Mouse (Mus musculus): Measurements from ENCODE around the gene Rassf3. TPM values are rescaled to one million over a fixed set of nuclear protein-coding genes. Genes with fewer than 3 reads are reported as not detected.
A peak's percentile ranks its signal among the peaks of the same experiment; 100 is the strongest.

The Rassf3 gene
- 4.2 and 4.6 TPM in 2 replicates for polyA plus RNA-seq (2015; fragmentation: Nextera tagmentation; extraction: Ambion mirVana)

DNA sequence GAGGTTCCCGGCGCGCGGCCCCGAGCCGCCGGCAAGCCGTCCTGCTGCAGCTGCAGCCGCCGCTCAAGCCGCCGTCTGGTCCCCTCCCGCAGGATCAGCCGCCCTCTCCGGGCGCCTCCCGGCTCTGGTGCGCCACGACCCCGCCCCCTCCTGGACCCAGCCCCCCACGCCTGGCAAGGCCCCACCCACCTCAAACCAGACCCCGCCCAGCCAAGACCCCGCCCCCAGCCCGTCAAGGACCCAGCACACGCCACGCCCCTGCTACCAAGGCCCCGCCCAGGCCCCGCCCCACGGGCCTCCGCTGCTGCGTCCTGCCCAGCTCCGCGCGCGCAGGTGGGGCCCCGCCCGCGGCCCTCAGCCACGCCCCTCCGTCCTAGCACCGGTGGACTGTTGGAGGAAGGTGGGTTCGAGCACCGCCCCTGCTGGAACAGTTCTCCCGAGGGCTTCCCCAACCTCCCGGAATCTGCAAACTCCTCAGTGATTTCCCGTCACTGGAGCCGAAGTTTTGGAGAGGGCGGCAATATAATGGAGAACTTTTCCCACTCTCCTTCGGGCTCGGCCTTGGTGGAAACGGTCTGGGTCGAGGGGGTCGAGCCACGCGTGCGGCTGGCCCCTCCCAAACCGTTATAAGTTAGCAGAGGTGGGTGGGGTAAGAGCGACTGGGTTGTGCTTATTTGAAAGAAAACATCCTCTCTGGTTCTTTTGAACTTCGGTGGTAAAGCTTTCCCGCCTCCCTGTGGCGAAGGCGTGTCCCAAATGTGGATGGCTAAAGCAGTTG is at the start of gene Rassf3:
Gene Rassf3 (minus strand): TSS at position 158 of the 778 bp plus-strand sequence.
- H3K9me3 ChIP-seq (replicated peaks; ENCODE audit: control insufficient read depth, low read length, poor library complexity, severe bottlenecking): no peaks in the 10 kb centered on the region
- peak; percentile 89 for ATAC-seq
- peaks cover 10% of the 10 kb centered on the region for H3K27me3 ChIP-seq (ENCODE audit: control insufficient read depth, insufficient read depth, low read depth, low read length)
- H3K4me3 ChIP-seq (ENCODE audit: low read depth, low read length): peak within 1 kb of the TSS; percentile 69
- peak within 1 kb of the TSS; percentile 26 for H3K27ac ChIP-seq (ENCODE audit: low read length)
- H3K36me3 ChIP-seq (ENCODE audit: control insufficient read depth, insufficient read depth, low read length): no peaks in the 10 kb centered on the region
- peaks cover 19% of the 10 kb centered on the region for H3K4me1 ChIP-seq (ENCODE audit: control insufficient read depth, insufficient read depth, low read length)
- WGBS: 1% methylated on average over 53 of the region's 62 CpGs
- peak within 1 kb of the TSS; percentile 96 for H3K4me2 ChIP-seq (ENCODE audit: low read length)
- peak within 1 kb of the TSS; percentile 67 for H3K9ac ChIP-seq (ENCODE audit: low read depth, low read length)

DNA sequence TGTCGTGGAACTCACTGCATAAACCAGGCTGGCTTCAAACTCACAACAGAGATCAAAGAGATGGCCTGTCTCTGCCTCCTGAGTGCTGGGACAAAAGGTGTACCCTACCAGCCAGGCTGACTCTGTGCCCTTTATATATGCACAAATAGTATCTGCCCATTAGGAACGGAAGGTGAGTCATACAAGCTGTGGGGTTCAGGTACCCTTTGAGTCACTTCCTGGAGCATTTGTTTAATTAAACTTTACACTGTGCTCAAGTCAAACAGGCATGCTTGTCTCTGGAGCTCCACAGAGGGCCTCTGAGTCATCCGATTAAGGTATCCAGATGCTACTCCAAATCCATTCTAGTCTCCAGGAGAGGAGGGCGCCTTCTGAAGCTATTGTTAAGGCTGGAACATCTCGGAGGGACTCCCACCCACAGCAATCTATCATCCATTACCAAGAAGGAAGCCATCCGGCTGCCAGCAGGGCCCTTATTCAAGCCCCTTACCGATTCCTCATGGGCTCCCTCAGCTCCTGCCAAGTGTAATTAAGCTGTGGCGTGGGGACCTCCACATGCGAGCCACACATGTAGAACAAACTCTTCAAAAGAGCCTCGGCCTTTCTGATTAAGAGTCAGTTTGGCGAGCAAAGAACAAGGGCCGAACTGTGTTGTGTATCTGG is 44.9 kb upstream of the Rassf3 start:
- no peaks in the 10 kb centered on the region for H3K27me3 ChIP-seq (ENCODE audit: control insufficient read depth, insufficient read depth, low read depth, low read length)
- no peaks in the 10 kb centered on the region for H3K9me3 ChIP-seq (replicated peaks; ENCODE audit: control insufficient read depth, low read length, poor library complexity, severe bottlenecking)
- ATAC-seq: no peak
- no peaks in the 10 kb centered on the region for H3K4me1 ChIP-seq (ENCODE audit: control insufficient read depth, insufficient read depth, low read length)
- H3K27ac ChIP-seq (ENCODE audit: low read length): no peak overlapping the region
- WGBS: 20% methylated on average over 12 of the region's 12 CpGs
- H3K4me3 ChIP-seq (ENCODE audit: low read depth, low read length): no peak overlapping the region
- no peaks in the 10 kb centered on the region for H3K36me3 ChIP-seq (ENCODE audit: control insufficient read depth, insufficient read depth, low read length)
- no peak overlapping the region for H3K9ac ChIP-seq (ENCODE audit: low read depth, low read length)
- no peak overlapping the region for H3K4me2 ChIP-seq (ENCODE audit: low read length)

DNA sequence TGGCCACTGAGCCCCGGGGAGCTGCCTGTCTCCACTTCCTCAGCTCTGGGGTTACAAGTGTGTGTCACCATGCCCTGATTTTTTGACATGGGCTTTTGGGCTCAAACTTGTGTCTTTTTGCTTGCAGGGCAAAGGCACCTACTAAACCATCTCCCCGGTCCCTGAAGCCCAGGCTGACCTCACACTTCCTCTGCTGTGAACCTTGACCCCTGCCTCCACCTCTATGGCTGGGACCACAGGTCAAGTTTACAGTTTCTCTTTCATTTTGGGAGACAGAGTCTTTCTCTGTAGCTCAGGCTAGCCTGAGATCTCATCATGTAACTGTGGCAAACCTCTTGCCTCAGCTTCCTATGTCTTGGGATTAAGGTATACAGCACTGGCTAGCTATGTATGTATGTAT is 43.6 kb upstream of the Rassf3 start:
- H3K4me2 ChIP-seq (ENCODE audit: low read length): no peak overlapping the region
- no peak overlapping the region for H3K9ac ChIP-seq (ENCODE audit: low read depth, low read length)
- no peak overlapping the region for H3K27ac ChIP-seq (ENCODE audit: low read length)
- ATAC-seq: no peak
- no peaks in the 10 kb centered on the region for H3K9me3 ChIP-seq (replicated peaks; ENCODE audit: control insufficient read depth, low read length, poor library complexity, severe bottlenecking)
- H3K27me3 ChIP-seq (ENCODE audit: control insufficient read depth, insufficient read depth, low read depth, low read length): no peaks in the 10 kb centered on the region
- H3K4me1 ChIP-seq (ENCODE audit: control insufficient read depth, insufficient read depth, low read length): no peaks in the 10 kb centered on the region
- WGBS: 69% methylated on average over 2 of the region's 2 CpGs
- no peaks in the 10 kb centered on the region for H3K36me3 ChIP-seq (ENCODE audit: control insufficient read depth, insufficient read depth, low read length)
- no peak overlapping the region for H3K4me3 ChIP-seq (ENCODE audit: low read depth, low read length)

DNA sequence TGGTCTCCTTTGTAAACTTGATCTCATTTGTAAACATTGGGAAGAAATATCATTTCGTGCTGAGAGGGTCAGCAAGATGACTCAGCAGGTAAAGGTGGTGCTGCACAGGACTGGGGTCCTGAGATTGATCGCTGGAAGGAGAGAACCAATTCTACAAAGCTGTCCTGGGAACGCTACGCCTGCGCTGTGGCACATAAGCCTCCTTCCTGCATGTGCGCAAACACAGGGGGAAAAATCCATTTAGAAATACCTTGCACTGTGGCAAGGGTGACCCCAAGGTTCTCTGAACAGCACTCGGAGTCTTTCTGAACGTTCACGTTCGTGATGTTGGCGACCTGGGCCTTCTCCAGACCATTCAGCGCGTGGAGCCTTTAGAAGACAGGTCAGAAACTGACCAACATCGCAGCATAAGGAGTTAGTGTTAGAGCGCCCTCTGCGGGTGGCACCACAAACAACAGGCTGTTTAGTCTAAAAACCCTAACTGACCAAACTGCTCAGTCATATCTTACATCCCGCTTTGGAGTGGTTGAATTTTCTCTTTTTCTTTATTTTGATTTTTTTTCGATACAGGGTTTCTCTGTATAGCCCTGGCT is 40.0 kb upstream of the Rassf3 start:
- 30% methylated on average over 18 of the region's 18 CpGs for WGBS
- Histone ChIP-seq H3K36me3 (ENCODE audit: control insufficient read depth, insufficient read depth, low read length) (no peaks in the 10 kb centered on the region), H3K4me3 (ENCODE audit: low read depth, low read length) (no peak overlapping the region), H3K9ac (ENCODE audit: low read depth, low read length) (no peak overlapping the region), H3K27ac (ENCODE audit: low read length) (no peak overlapping the region), H3K4me1 (ENCODE audit: control insufficient read depth, insufficient read depth, low read length) (no peaks in the 10 kb centered on the region), H3K4me2 (ENCODE audit: low read length) (no peak overlapping the region), H3K27me3 (ENCODE audit: control insufficient read depth, insufficient read depth, low read depth, low read length) (no peaks in the 10 kb centered on the region), H3K9me3 (replicated peaks; ENCODE audit: control insufficient read depth, low read length, poor library complexity, severe bottlenecking) (no peaks in the 10 kb centered on the region)
- ATAC-seq: no peak

DNA sequence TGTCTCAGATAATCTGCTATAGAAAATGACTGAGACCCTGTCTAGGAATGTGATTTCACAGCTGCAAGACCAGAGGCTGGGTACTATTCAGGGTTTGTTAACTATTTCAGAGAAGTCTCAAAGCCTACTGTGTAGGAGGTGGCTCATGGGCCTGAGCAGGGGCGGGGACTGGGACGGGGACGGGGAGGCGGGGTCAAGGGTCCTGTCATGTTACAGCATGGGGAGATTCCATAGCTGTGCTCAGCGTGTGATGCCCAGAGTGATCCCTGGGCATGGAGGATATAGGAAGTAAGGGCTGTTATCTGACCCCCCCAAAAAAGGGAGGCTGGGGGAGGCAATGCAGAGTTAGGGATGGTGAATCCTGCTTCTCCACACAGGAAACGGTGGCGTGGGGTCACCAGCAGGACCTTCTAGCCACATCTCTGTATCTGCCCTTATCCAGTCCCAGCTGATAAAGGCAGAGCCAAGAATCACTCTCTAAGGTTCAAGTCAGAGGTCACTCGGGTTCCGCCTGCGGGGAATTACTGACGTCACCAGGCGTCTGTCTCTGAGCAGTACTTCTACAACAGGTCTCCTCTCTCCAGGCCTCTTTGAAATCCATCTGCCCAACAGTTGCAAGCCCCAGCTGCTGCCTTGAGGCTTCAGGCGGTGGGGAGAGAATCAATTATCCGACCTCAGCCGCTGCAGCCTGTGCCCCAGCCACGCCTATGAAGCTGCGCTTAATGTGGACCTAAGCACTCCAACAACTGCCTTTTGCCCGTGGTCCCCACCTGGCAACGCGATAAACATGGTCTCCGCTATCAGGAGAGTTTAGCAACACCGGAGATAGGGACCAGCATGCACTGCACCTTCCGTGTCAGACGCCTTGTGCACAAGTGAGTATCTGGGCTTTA is 33.9 kb upstream of the Rassf3 start:
- no peak overlapping the region for H3K4me2 ChIP-seq (ENCODE audit: low read length)
- no peak for ATAC-seq

DNA sequence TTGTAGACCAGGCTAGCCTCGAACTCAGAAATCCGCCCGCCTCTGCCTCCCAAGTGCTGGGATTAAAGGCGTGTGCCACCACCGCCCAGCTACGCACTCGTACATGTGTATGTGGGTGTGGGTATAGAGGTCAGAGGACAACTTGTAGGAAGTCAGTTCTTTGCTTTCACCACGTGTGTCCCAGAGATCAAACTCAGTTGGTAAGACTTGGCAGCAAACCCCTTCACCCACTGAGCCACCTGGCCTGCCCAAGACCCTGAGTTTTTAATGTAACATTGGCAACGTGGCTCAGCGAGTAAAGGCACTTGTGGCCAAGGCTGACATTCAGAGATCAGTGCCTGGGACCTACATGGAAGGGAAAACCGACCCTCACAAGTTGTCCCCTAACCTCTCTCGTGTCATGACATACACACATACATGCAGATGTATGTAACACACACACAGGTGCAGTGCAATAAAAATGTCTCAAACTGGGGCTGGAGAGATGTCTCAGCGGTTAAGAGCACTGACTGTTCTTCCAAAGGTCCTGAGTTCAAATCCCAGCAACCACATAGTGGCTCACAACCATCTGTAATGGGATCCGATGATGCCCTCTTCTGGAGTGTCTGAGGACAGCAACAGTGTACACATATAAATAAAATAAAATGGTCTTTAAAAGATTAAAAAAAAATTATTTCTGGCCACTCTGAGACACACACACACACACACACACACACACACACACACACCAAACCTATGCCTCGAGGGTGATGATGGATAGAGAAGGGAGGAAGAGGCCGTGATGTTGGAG is 31.8 kb upstream of the Rassf3 start:
- Histone ChIP-seq H3K4me2 (ENCODE audit: low read length) (no peak overlapping the region), H3K27me3 (ENCODE audit: control insufficient read depth, insufficient read depth, low read depth, low read length) (no peaks in the 10 kb centered on the region), H3K4me1 (ENCODE audit: control insufficient read depth, insufficient read depth, low read length) (peaks cover 16% of the 10 kb centered on the region), H3K27ac (ENCODE audit: low read length) (no peak overlapping the region), H3K9me3 (replicated peaks; ENCODE audit: control insufficient read depth, low read length, poor library complexity, severe bottlenecking) (no peaks in the 10 kb centered on the region), H3K4me3 (ENCODE audit: low read depth, low read length) (no peak overlapping the region), H3K36me3 (ENCODE audit: control insufficient read depth, insufficient read depth, low read length) (no peaks in the 10 kb centered on the region), H3K9ac (ENCODE audit: low read depth, low read length) (no peak overlapping the region)
- 90% methylated on average over 16 of the region's 16 CpGs for WGBS
- no peak for ATAC-seq

More for the DNA sequence above, 33.9 kb upstream of the Rassf3 start:
- no peaks in the 10 kb centered on the region for H3K27me3 ChIP-seq (ENCODE audit: control insufficient read depth, insufficient read depth, low read depth, low read length)
- 34% methylated on average over 24 of the region's 24 CpGs for WGBS
- H3K9ac ChIP-seq (ENCODE audit: low read depth, low read length): no peak overlapping the region
- H3K9me3 ChIP-seq (replicated peaks; ENCODE audit: control insufficient read depth, low read length, poor library complexity, severe bottlenecking): no peaks in the 10 kb centered on the region
- no peaks in the 10 kb centered on the region for H3K36me3 ChIP-seq (ENCODE audit: control insufficient read depth, insufficient read depth, low read length)
- peaks cover 12% of the 10 kb centered on the region; the same call in 1 of the 2 replicates for H3K4me1 ChIP-seq (ENCODE audit: control insufficient read depth, insufficient read depth, low read length)
- no peak overlapping the region for H3K4me3 ChIP-seq (ENCODE audit: low read depth, low read length)
- H3K27ac ChIP-seq (ENCODE audit: low read length): no peak overlapping the region

DNA sequence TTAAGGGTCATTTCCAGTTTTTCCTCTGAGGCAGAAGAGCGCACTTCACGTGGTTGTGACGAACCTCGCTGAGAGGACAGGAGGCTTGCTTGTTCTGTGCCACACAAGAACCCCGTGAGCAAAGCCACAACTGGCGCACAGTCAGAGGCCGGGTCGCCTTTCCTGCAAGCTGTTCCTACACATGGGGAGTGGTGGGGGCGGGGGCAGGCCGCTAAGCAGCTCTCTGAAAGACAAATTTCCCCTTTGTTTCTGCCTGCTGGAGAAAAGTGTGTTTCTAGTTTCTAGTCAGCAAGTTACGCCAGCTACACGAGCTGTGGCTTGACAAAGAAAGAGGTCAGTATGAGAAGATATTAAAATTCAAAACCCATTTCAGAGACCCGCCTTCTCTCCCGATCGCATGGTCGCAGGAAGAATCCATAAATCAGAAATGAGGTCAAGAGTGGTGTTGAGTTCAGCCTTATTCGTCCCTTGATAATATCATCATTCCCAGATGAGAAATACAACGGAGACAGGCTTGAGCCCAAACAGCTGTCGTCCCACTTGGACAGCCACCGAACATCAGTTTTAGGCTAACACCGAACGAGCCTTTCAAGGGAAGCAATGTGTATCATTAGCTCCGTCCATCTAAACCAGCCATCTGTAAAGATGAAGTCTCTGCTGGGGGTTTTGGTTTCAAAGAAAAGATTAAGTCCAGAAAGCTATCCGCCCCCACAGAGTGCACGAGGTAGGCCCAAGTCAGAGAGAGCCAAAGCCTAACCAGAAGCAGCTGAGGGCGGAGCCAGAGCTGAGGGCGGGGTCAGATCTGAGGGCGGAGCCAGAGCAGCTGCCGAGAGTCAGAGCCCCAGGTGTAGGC is 30.8 kb upstream of the Rassf3 start:
- H3K4me1 ChIP-seq (ENCODE audit: control insufficient read depth, insufficient read depth, low read length): peaks cover 16% of the 10 kb centered on the region
- ATAC-seq: no peak
- no peaks in the 10 kb centered on the region for H3K9me3 ChIP-seq (replicated peaks; ENCODE audit: control insufficient read depth, low read length, poor library complexity, severe bottlenecking)
- no peak overlapping the region for H3K4me2 ChIP-seq (ENCODE audit: low read length)
- H3K27ac ChIP-seq (ENCODE audit: low read length): peak overlapping the region; percentile 5; the same call in 1 of the 2 replicates
- H3K36me3 ChIP-seq (ENCODE audit: control insufficient read depth, insufficient read depth, low read length): no peaks in the 10 kb centered on the region
- H3K9ac ChIP-seq (ENCODE audit: low read depth, low read length): no peak overlapping the region
- H3K27me3 ChIP-seq (ENCODE audit: control insufficient read depth, insufficient read depth, low read depth, low read length): no peaks in the 10 kb centered on the region
- H3K4me3 ChIP-seq (ENCODE audit: low read depth, low read length): no peak overlapping the region
- WGBS: 43% methylated on average over 29 of the region's 29 CpGs
